Mouse (Mus musculus) cerebellum, adult 11 months (tissue): ENCODE measurements around the gene Bmp2k.

Experiments used
- DNase-seq: peaks from one replicate; pipeline ENCODE4 v3.0.0; 2022

Gene Bmp2k

GRCm38 (mm10) chr5:96972474-96973130 is 24.9 kb upstream of the Bmp2k start:
- DNase-seq: no peak

- no peak for DNase-seq
Observed at GRCm38 (mm10) chr5:96973714-96974113, 23.8 kb upstream of the Bmp2k start.

GRCm38 (mm10) chr5:96974661-96975060 is 22.8 kb upstream of the Bmp2k start:
- no peak for DNase-seq

- DNase-seq: no peak
Observed at GRCm38 (mm10) chr5:96975112-96975511, 22.4 kb upstream of the Bmp2k start.

GRCm38 (mm10) chr5:96976150-96976549 is 21.3 kb upstream of the Bmp2k start:
- DNase-seq: no peak

GRCm38 (mm10) chr5:96979296-96980007 is 18.0 kb upstream of the Bmp2k start:
- DNase-seq: no peak

- no peak for DNase-seq
Observed at GRCm38 (mm10) chr5:96980008-96980634, 17.4 kb upstream of the Bmp2k start.

GRCm38 (mm10) chr5:96981987-96982386 is 15.5 kb upstream of the Bmp2k start:
- DNase-seq: no peak

- DNase-seq: no peak
Observed at GRCm38 (mm10) chr5:96983142-96983541, 14.3 kb upstream of the Bmp2k start.

GRCm38 (mm10) chr5:96986850-96987249 is 10.6 kb upstream of the Bmp2k start:
- DNase-seq: no peak

- DNase-seq: no peak
Observed at GRCm38 (mm10) chr5:96988880-96989279, 8.6 kb upstream of the Bmp2k start.

GRCm38 (mm10) chr5:96991156-96991555 is 6.3 kb upstream of the Bmp2k start:
- no peak for DNase-seq

GRCm38 (mm10) chr5:96992651-96993050 is 4.8 kb upstream of the Bmp2k start:
- no peak for DNase-seq

- DNase-seq: no peak
Observed at GRCm38 (mm10) chr5:96993057-96993456, 4.4 kb upstream of the Bmp2k start.

GRCm38 (mm10) chr5:96995791-96996190 is 1.7 kb upstream of the Bmp2k start:
- no peak for DNase-seq

- no peak for DNase-seq
Observed at GRCm38 (mm10) chr5:96996401-96997309, 834 bp upstream of the Bmp2k start.

- DNase-seq: peak; percentile 53
Observed at GRCm38 (mm10) chr5:96997802-96998565, 495 bp downstream of the Bmp2k start.

- DNase-seq: no peak
Observed at GRCm38 (mm10) chr5:96998566-96998907, 1.0 kb downstream of the Bmp2k start.

- DNase-seq: no peak
Observed at GRCm38 (mm10) chr5:96999601-97000000, 2.1 kb downstream of the Bmp2k start.

- DNase-seq: no peak
Observed at GRCm38 (mm10) chr5:97000524-97000923, 3.0 kb downstream of the Bmp2k start.

- DNase-seq: no peak
Observed at GRCm38 (mm10) chr5:97001153-97001552, 3.7 kb downstream of the Bmp2k start.

- DNase-seq: no peak
Observed at GRCm38 (mm10) chr5:97001571-97001970, 4.1 kb downstream of the Bmp2k start.
